Mouse (Mus musculus) intestine, postnatal 0 days (tissue): ENCODE measurements at regions not wholly inside any gene's neighbourhood (a gene's known extent, or its start where the extent isn't known, plus 50 kb on each side); places are given as distances from the start of the nearest gene placed in this dataset.

Source experiments
- ATAC-seq: fragments of 200-750 bp; cut with Nextera tagmentation; 2 replicates; pipeline ENCODE4 v1.8.0; 2017; ENCODE audit warnings: mild to moderate bottlenecking, moderate TSS enrichment, moderate library complexity
- H3K27ac ChIP-seq: fragments of 300-500 bp; sonication (generic); 2 replicates; pipeline ENCODE4 v1.5.1; 2014; ENCODE audit warnings: mild to moderate bottlenecking, low read depth, low read length, moderate library complexity
- H3K27me3 ChIP-seq: fragments of 300-500 bp; sonication (generic); replicated peaks from 2 replicates; pipeline ENCODE4 v1.6.1; 2014; ENCODE audit warnings: low read length, mixed read lengths; ENCODE audit not compliant: control insufficient read depth, insufficient read depth
- H3K36me3 ChIP-seq: fragments of 300-500 bp; sonication (generic); 2 replicates; pipeline ENCODE4 v1.6.1; 2014; ENCODE audit warnings: mild to moderate bottlenecking, moderate library complexity; ENCODE audit not compliant: control insufficient read depth, insufficient read depth
- H3K4me1 ChIP-seq: fragments of 300-500 bp; sonication (generic); replicated peaks from 2 replicates; pipeline ENCODE4 v1.6.1; 2014; ENCODE audit warnings: antibody characterized with exemption, low read length, mixed read lengths; ENCODE audit not compliant: control insufficient read depth, insufficient read depth
- H3K4me2 ChIP-seq: fragments of 300-500 bp; sonication (generic); replicated peaks from 2 replicates; pipeline ENCODE4 v1.6.1; 2014; ENCODE audit warnings: low read depth, mild to moderate bottlenecking, moderate library complexity
- H3K4me3 ChIP-seq: fragments of 300-500 bp; sonication (generic); 2 replicates; pipeline ENCODE4 v1.5.1; 2014; ENCODE audit warnings: low read depth, low read length
- H3K9ac ChIP-seq: fragments of 300-500 bp; sonication (generic); 2 replicates; pipeline ENCODE4 v1.6.1; 2014; ENCODE audit warnings: mild to moderate bottlenecking, low read depth, low read length
- H3K9me3 ChIP-seq: fragments of 300-500 bp; sonication (generic); 2 replicates; pipeline ENCODE4 v1.6.1; 2016; ENCODE audit warnings: mixed run types; ENCODE audit not compliant: control insufficient read depth
- CTCF ChIP-seq: sonication (generic); IDR thresholded peaks from 2 replicates; pipeline ENCODE4 v1.5.1; 2016; ENCODE audit warnings: low read depth, mild to moderate bottlenecking, control low read depth, antibody characterized with exemption, moderate library complexity
- WGBS: fragments of 180-500 bp; shearing (Covaris S2); extraction: QIAGEN DNeasy Blood & Tissue Kit; methylation state at CpG from one replicate; pipeline ENCODE4 v1.1.7; 2014; 5-methylcytosine and 5-hydroxymethylcytosine counted together

GRCm38 (mm10) chr3:17661987-17662386, 286.2 kb upstream of the Cypt12 start:
- 83% methylated on average over 1 of the region's 1 CpGs for WGBS
- H3K27me3 ChIP-seq, result no peaks in the 10 kb centered on the region

GRCm38 (mm10) chr3:17667016-17667415, 281.2 kb upstream of the Cypt12 start:
- H3K4me1 ChIP-seq, result no peaks in the 10 kb centered on the region
- H3K27me3 ChIP-seq, result no peaks in the 10 kb centered on the region
- H3K27ac ChIP-seq, result no peak overlapping the region
- 69% methylated on average over 1 of the region's 1 CpGs for WGBS
- ATAC-seq, result no peak
- H3K9me3 ChIP-seq, result no peaks in the 10 kb centered on the region
- H3K36me3 ChIP-seq, result no peaks in the 10 kb centered on the region
- no peak for TF ChIP-seq CTCF
- H3K9ac ChIP-seq, result no peak overlapping the region
- H3K4me3 ChIP-seq, result no peak overlapping the region
- no peak overlapping the region for H3K4me2 ChIP-seq

More at GRCm38 (mm10) chr3:17661987-17662386, 286.2 kb upstream of the Cypt12 start:
- H3K4me2 ChIP-seq, result no peak overlapping the region
- ATAC-seq, result no peak
- no peak overlapping the region for H3K27ac ChIP-seq
- H3K4me3 ChIP-seq, result no peak overlapping the region
- no peaks in the 10 kb centered on the region for H3K36me3 ChIP-seq
- H3K9ac ChIP-seq, result no peak overlapping the region
- no peaks in the 10 kb centered on the region for H3K4me1 ChIP-seq
- no peak for TF ChIP-seq CTCF
- no peaks in the 10 kb centered on the region for H3K9me3 ChIP-seq

- Histone ChIP-seq H3K27ac (no peak overlapping the region), H3K27me3 (no peaks in the 10 kb centered on the region), H3K4me2 (no peak overlapping the region), H3K9ac (no peak overlapping the region), H3K4me3 (no peak overlapping the region), H3K9me3 (no peaks in the 10 kb centered on the region), H3K4me1 (no peaks in the 10 kb centered on the region), H3K36me3 (no peaks in the 10 kb centered on the region)
- no peak for ATAC-seq
- 80% methylated on average over 2 of the region's 2 CpGs for WGBS
- no peak for TF ChIP-seq CTCF
Measured at GRCm38 (mm10) chr3:17668839-17669238, 279.4 kb upstream of the Cypt12 start.
